Mouse (Mus musculus) yolk sac, embryonic 10.5 days (tissue): ENCODE data around the gene Acsl1.

Experiments
- DNase-seq: peaks from one replicate; pipeline ENCODE4 v3.0.0-alpha.2; 2017; ENCODE audit warnings: low spot score

The Acsl1 gene

GRCm38 (mm10) chr8:46470792-46471781 lies at the start of gene Acsl1:
TSS of gene Acsl1 (plus strand) at chr8:46471037.
- peak; percentile 100 for DNase-seq

GRCm38 (mm10) chr8:46421515-46421914 lies 49.3 kb upstream of the Acsl1 start:
- no peak for DNase-seq

- no peak for DNase-seq
Measured at GRCm38 (mm10) chr8:46427940-46428339, 42.9 kb upstream of the Acsl1 start.

- DNase-seq: peak; percentile 42
Measured at GRCm38 (mm10) chr8:46429871-46430270, 41.0 kb upstream of the Acsl1 start.

- no peak for DNase-seq
Measured at GRCm38 (mm10) chr8:46431921-46432320, 38.9 kb upstream of the Acsl1 start.

- DNase-seq: peak; percentile 31
Measured at GRCm38 (mm10) chr8:46432581-46432980, 38.3 kb upstream of the Acsl1 start.

GRCm38 (mm10) chr8:46433656-46434055 lies 37.2 kb upstream of the Acsl1 start:
- no peak for DNase-seq

- no peak for DNase-seq
Measured at GRCm38 (mm10) chr8:46438491-46438890, 32.3 kb upstream of the Acsl1 start.

- peak; percentile 82 for DNase-seq
Measured at GRCm38 (mm10) chr8:46445964-46446915, 24.6 kb upstream of the Acsl1 start.

- DNase-seq: peak; percentile 79
Measured at GRCm38 (mm10) chr8:46447334-46447733, 23.5 kb upstream of the Acsl1 start.

GRCm38 (mm10) chr8:46448606-46449005 lies 22.2 kb upstream of the Acsl1 start:
- DNase-seq: no peak

- DNase-seq: peak; percentile 16
Measured at GRCm38 (mm10) chr8:46449063-46449462, 21.8 kb upstream of the Acsl1 start.

GRCm38 (mm10) chr8:46449723-46450251 lies 21.1 kb upstream of the Acsl1 start:
- no peak for DNase-seq

- DNase-seq: no peak
Measured at GRCm38 (mm10) chr8:46458215-46458811, 12.5 kb upstream of the Acsl1 start.

GRCm38 (mm10) chr8:46468400-46468799 lies 2.4 kb upstream of the Acsl1 start:
- DNase-seq: no peak

GRCm38 (mm10) chr8:46469071-46469769 lies 1.6 kb upstream of the Acsl1 start:
- DNase-seq: no peak

GRCm38 (mm10) chr8:46470091-46470791 lies 596 bp upstream of the Acsl1 start:
- DNase-seq: no peak

GRCm38 (mm10) chr8:46471926-46472485 lies 1.2 kb downstream of the Acsl1 start:
- DNase-seq: no peak

- DNase-seq: no peak
Measured at GRCm38 (mm10) chr8:46474120-46474519, 3.3 kb downstream of the Acsl1 start.

GRCm38 (mm10) chr8:46474634-46475033 lies 3.8 kb downstream of the Acsl1 start:
- no peak for DNase-seq
